Mouse (Mus musculus) cerebellum, adult 18-20 months (tissue): ENCODE measurements around the gene Cd200r2.
"Not testable (repeated sequence)": the region's sequence is repeated elsewhere in the genome, so short reads cannot be mapped to it uniquely, and the experiment has no call there.

Experiments
- DNase-seq, 2 experiments: peaks; one replicate each; pipeline ENCODE4 v3.0.0; 2021

Cd200r2 gene

GRCm38 (mm10) chr16:44866797-44867196 is at the start of gene Cd200r2:
Gene Cd200r2 (plus strand): TSS chr16:44867097.
- no peak for DNase-seq

GRCm38 (mm10) chr16:44818010-44818409 is 48.9 kb upstream of the Cd200r2 start:
- no peak for DNase-seq

GRCm38 (mm10) chr16:44820545-44820944 is 46.4 kb upstream of the Cd200r2 start:
- no peak for DNase-seq

GRCm38 (mm10) chr16:44832286-44832685 is 34.6 kb upstream of the Cd200r2 start:
- DNase-seq: no peak

GRCm38 (mm10) chr16:44833189-44833588 is 33.7 kb upstream of the Cd200r2 start:
- not testable (repeated sequence) for DNase-seq

- DNase-seq: no peak
These were observed 8.3 kb downstream of the Cd200r2 start for GRCm38 (mm10) chr16:44875178-44875577.

- DNase-seq: no peak
These were observed 9.7 kb downstream of the Cd200r2 start for GRCm38 (mm10) chr16:44876625-44877024.

- no peak for DNase-seq
These were observed 10.7 kb downstream of the Cd200r2 start for GRCm38 (mm10) chr16:44877595-44877994.

GRCm38 (mm10) chr16:44890814-44891213 is 23.9 kb downstream of the Cd200r2 start:
- no peak for DNase-seq

GRCm38 (mm10) chr16:44932016-44932415 is 65.1 kb downstream of the Cd200r2 start:
- DNase-seq: no peak

- no peak for DNase-seq
These were observed 76.6 kb downstream of the Cd200r2 start, which contains the start of gene Cd200r3 for GRCm38 (mm10) chr16:44943468-44943867. Gene Cd200r3 (plus strand): TSS chr16:44943678.

- no peak for DNase-seq
These were observed 84.6 kb downstream of the Cd200r2 start for GRCm38 (mm10) chr16:44951360-44952114.

GRCm38 (mm10) chr16:44962296-44962695 is 95.4 kb downstream of the Cd200r2 start:
- no peak for DNase-seq

GRCm38 (mm10) chr16:44962777-44963176 is 95.9 kb downstream of the Cd200r2 start:
- no peak for DNase-seq

GRCm38 (mm10) chr16:44964526-44965374 is 97.9 kb downstream of the Cd200r2 start:
- no peak for DNase-seq

GRCm38 (mm10) chr16:44965428-44965827 is 98.5 kb downstream of the Cd200r2 start:
- DNase-seq: no peak
